Mouse (Mus musculus) CH12.LX (cell line): ENCODE results near the gene Vinac1. TPM values are rescaled to one million over a fixed set of nuclear protein-coding genes. Genes with fewer than 3 reads are reported as not detected.

Source experiments
- DNase-seq: peaks from one replicate; pipeline ENCODE4 v3.0.0-alpha.2; 2013; ENCODE audit errors: extremely low read depth
- H3K27ac ChIP-seq: 2 replicates; pipeline ENCODE4 v1.5.1; 2012; ENCODE audit warnings: low read depth, mild to moderate bottlenecking, control low read depth, moderate library complexity; ENCODE audit not compliant: insufficient read depth
- H3K27me3 ChIP-seq: replicated peaks from 2 replicates; pipeline ENCODE3; 2012; ENCODE audit warnings: inconsistent platforms
- H3K36me3 ChIP-seq, 2 experiments: replicated peaks in 1 of 2; 2 replicates each; pipeline versions ENCODE3 to v1.6.1; 2012; ENCODE audit warnings: inconsistent platforms in 1 of 2, low read length in 1 of 2, mild to moderate bottlenecking in 1 of 2, mixed read lengths in 1 of 2, moderate library complexity in 1 of 2; ENCODE audit not compliant: control insufficient read depth in 1 of 2, insufficient read depth in 1 of 2
- H3K4me1 ChIP-seq, 2 experiments: 2 replicates each; pipeline ENCODE4 v1.6.1; 2012; ENCODE audit warnings: inconsistent platforms in 1 of 2, moderate library complexity in 1 of 2; ENCODE audit not compliant: insufficient read depth in 2 of 2, control insufficient read depth in 1 of 2
- H3K4me2 ChIP-seq: 2 replicates; pipeline ENCODE4 v1.6.1; 2012; ENCODE audit warnings: low read depth, mild to moderate bottlenecking, control low read depth; ENCODE audit not compliant: poor library complexity, insufficient read depth, severe bottlenecking
- H3K4me3 ChIP-seq, 3 experiments: fragments of 150-350 bp in 1 of 3; sonication (generic) in 1 of 3; replicated peaks in 1 of 3; 2 replicates each; pipeline versions ENCODE3 to v1.5.1; 2011 to 2012; ENCODE audit warnings: low read depth in 2 of 3, low read length in 2 of 3, mild to moderate bottlenecking in 2 of 3, moderate library complexity in 2 of 3, control low read depth in 1 of 3, improper control_type of control experiment in 1 of 3, inconsistent platforms in 1 of 3, mixed read lengths in 1 of 3; ENCODE audit not compliant: poor library complexity in 1 of 3
- H3K79me2 ChIP-seq: replicated peaks from 2 replicates; pipeline ENCODE4 v1.6.1; 2012; ENCODE audit warnings: mild to moderate bottlenecking, moderate library complexity; ENCODE audit not compliant: control insufficient read depth, poor library complexity, insufficient read depth, severe bottlenecking; ENCODE audit errors: extremely low read depth
- H3K9ac ChIP-seq: 2 replicates; pipeline ENCODE4 v1.6.1; 2012; ENCODE audit warnings: low read depth, mild to moderate bottlenecking, control low read depth, moderate library complexity; ENCODE audit not compliant: insufficient read depth
- H3K9me3 ChIP-seq: replicated peaks from 2 replicates; pipeline ENCODE3; 2012; ENCODE audit warnings: low read length, inconsistent platforms, mixed read lengths
- BHLHE40 ChIP-seq: IDR thresholded peaks from 2 replicates; pipeline ENCODE4 v1.6.1; 2011; ENCODE audit warnings: mild to moderate bottlenecking, low read depth, low read length, improper control_type of control experiment
- CHD2 ChIP-seq: IDR thresholded peaks from 2 replicates; pipeline ENCODE4 v1.6.1; 2011; ENCODE audit warnings: low read length, improper control_type of control experiment
- CTCF ChIP-seq, 2 experiments: IDR thresholded peaks in 1 of 2; conservative IDR thresholded peaks in 1 of 2; 2 replicates each; pipeline ENCODE4 v1.5.1; 2011 to 2012; ENCODE audit warnings: low read depth in 2 of 2, low read length in 2 of 2, improper control_type of control experiment in 1 of 2, inconsistent platforms in 1 of 2, mild to moderate bottlenecking in 1 of 2, moderate library complexity in 1 of 2
- E2F4 ChIP-seq: IDR thresholded peaks from 2 replicates; pipeline ENCODE4 v1.6.1; 2011; ENCODE audit warnings: low read depth, low read length, improper control_type of control experiment; ENCODE audit not compliant: insufficient replicate concordance
- EP300 ChIP-seq: IDR thresholded peaks from 2 replicates; pipeline ENCODE4 v1.6.1; 2011; ENCODE audit warnings: low read length, improper control_type of control experiment
- ETS1 ChIP-seq: conservative IDR thresholded peaks from 2 replicates; pipeline ENCODE4 v1.6.1; 2012; ENCODE audit warnings: low read depth, mild to moderate bottlenecking, inconsistent platforms, low read length, improper control_type of control experiment, moderate library complexity
- GABPA ChIP-seq: IDR thresholded peaks from 2 replicates; pipeline ENCODE4 v1.6.1; 2012; ENCODE audit warnings: low read depth, low read length, improper control_type of control experiment, inconsistent platforms; ENCODE audit not compliant: insufficient replicate concordance
- HCFC1 ChIP-seq: IDR thresholded peaks from 2 replicates; pipeline ENCODE4 v1.6.1; 2012; ENCODE audit warnings: low read depth, mild to moderate bottlenecking, inconsistent platforms, low read length, improper control_type of control experiment
- KAT2A ChIP-seq: IDR thresholded peaks from 2 replicates; pipeline ENCODE4 v1.6.1; 2012; ENCODE audit warnings: low read length, improper control_type of control experiment, inconsistent platforms; ENCODE audit not compliant: insufficient replicate concordance
- MAX ChIP-seq: IDR thresholded peaks from 2 replicates; pipeline ENCODE4 v1.6.1; 2011; ENCODE audit warnings: low read length, improper control_type of control experiment
- MYC ChIP-seq: IDR thresholded peaks from 2 replicates; pipeline ENCODE4 v1.6.1; 2011; ENCODE audit warnings: low read depth, mild to moderate bottlenecking, improper control_type of control experiment, low read length
- PAX5 ChIP-seq: IDR thresholded peaks from 2 replicates; pipeline ENCODE4 v1.6.1; 2012; ENCODE audit warnings: low read length, inconsistent platforms, mixed read lengths
- POLR2AphosphoS2 ChIP-seq: IDR thresholded peaks from 2 replicates; pipeline ENCODE4 v1.6.1; 2011; ENCODE audit warnings: low read depth, low read length, improper control_type of control experiment
- SIN3A ChIP-seq: IDR thresholded peaks from 2 replicates; pipeline ENCODE4 v1.6.1; 2012; ENCODE audit warnings: low read length, improper control_type of control experiment, inconsistent platforms
- TBP ChIP-seq: conservative IDR thresholded peaks from 2 replicates; pipeline ENCODE4 v1.6.1; 2011; ENCODE audit warnings: low read depth, low read length, improper control_type of control experiment
- USF1 ChIP-seq: IDR thresholded peaks from 2 replicates; pipeline ENCODE4 v1.6.1; 2014; ENCODE audit warnings: low read depth, mild to moderate bottlenecking, inconsistent platforms, low read length, improper control_type of control experiment
- USF2 ChIP-seq: conservative IDR thresholded peaks from 2 replicates; pipeline ENCODE4 v1.6.1; 2011; ENCODE audit warnings: low read depth, low read length, improper control_type of control experiment
- ZMIZ1 ChIP-seq: IDR thresholded peaks from 2 replicates; pipeline ENCODE4 v1.6.1; 2012; ENCODE audit warnings: low read depth, mild to moderate bottlenecking, inconsistent platforms, low read length, improper control_type of control experiment
- dilution Hi-C: fragments of 300-500 bp; cut with MboI; formaldehyde crosslinking; loops from 2 replicates; pipeline ENCODE4 v1.14.3; 2020; ENCODE audit warnings: low sequenced_read_pairs; ENCODE audit not compliant: extremely low pct_unique_long_range_greater_than_20kb, extremely low pct_ligation_motif_present
- in situ Hi-C: fragments of 300-500 bp; cut with MboI; formaldehyde crosslinking; loops from 3 replicates; pipeline ENCODE4 v1.14.3; 2019; ENCODE audit warnings: low sequenced_read_pairs, low pct_ligation_motif_present, low pct_unique_long_range_greater_than_20kb, mixed read lengths
- polyA plus RNA-seq: library from polyadenylated mRNA; unstranded; fragments of >175 nt; gene quantifications from 2 replicates; pipeline ENCODE4 v1.2.1, GENCODE M21; 2012; ENCODE audit warnings: low read depth; ENCODE audit not compliant: insufficient read length
- total RNA-seq, 2 experiments: library from RNA; depleted of rRNA; stranded (reverse); fragments of 300-350 nt in 1 of 2; fragments of >200 nt in 1 of 2; gene quantifications; 2 replicates each; pipeline ENCODE4 v1.2.3; 2012 to 2014

Gene Vinac1
- total and polyA plus RNA-seq, 3 experiments, result 0.06 TPM; not detected in 2

- Histone ChIP-seq H3K9ac (no peak overlapping the region), H3K27ac (no peak overlapping the region), H3K4me1 (no peaks in the 10 kb centered on the region), H3K36me3 (no peaks in the 10 kb centered on the region), H3K79me2 (no peaks in the 10 kb centered on the region), H3K4me2 (no peak overlapping the region), H3K9me3 (peaks cover 5% of the 10 kb centered on the region), H3K27me3 (no peaks in the 10 kb centered on the region), H3K4me3 (no peak overlapping the region)
- dilution Hi-C loops (no loop called here), in situ Hi-C loops (no loop called here)
- TF ChIP-seq CTCF (conservative IDR thresholded peaks at IDR 0.05 in 1 of 2, IDR thresholded peaks at IDR 0.05 in 1 of 2; ENCODE audit: low read depth in 2 of 2, low read length in 2 of 2) (no peak), USF2 (no peak)
- DNase-seq, result no peak
These were observed 10.0 kb upstream of the Vinac1 start for GRCm38 (mm10) chr2:129057920-129058361.

GRCm38 (mm10) chr2:129057256-129057655 is 9.3 kb upstream of the Vinac1 start:
- H3K27ac ChIP-seq, result no peak overlapping the region
- H3K27me3 ChIP-seq, result no peaks in the 10 kb centered on the region
- in situ Hi-C loops, result no loop called here
- no peak for DNase-seq
- no peak overlapping the region for H3K4me3 ChIP-seq
- peaks cover 5% of the 10 kb centered on the region for H3K9me3 ChIP-seq
- no peak overlapping the region for H3K9ac ChIP-seq
- H3K4me1 ChIP-seq, result no peaks in the 10 kb centered on the region; a peak in 1 of 4 replicates
- H3K4me2 ChIP-seq, result no peak overlapping the region
- H3K79me2 ChIP-seq, result no peaks in the 10 kb centered on the region
- no peaks in the 10 kb centered on the region for H3K36me3 ChIP-seq
- dilution Hi-C loops, result no loop called here
- TF ChIP-seq MYC (no peak), CHD2 (no peak), BHLHE40 (no peak), SIN3A (no peak), USF1 (no peak), TBP (no peak), POLR2AphosphoS2 (no peak), E2F4 (no peak), GABPA (no peak), MAX (no peak), ZMIZ1 (no peak), PAX5 (no peak), EP300 (no peak), HCFC1 (no peak), ETS1 (no peak), KAT2A (no peak)
